Mouse (Mus musculus): Measurements from ENCODE around the gene Srsf4. TPM values are rescaled to one million over a fixed set of nuclear protein-coding genes. Genes with fewer than 3 reads are reported as not detected.

The Srsf4 gene
- polyA plus RNA-seq, 1 experiment from 2014 or later: 97.5 TPM

GRCm38 (mm10) chr4:131906423-131906822 lies 33.0 kb downstream of the Srsf4 start:
- no peak for ATAC-seq
- Histone ChIP-seq H3K27ac (no peak overlapping the region), H3K27me3 (replicated peaks) (peaks cover 14% of the 10 kb centered on the region), H3K4me2 (no peak overlapping the region), H3K4me1 (peaks cover 16% of the 10 kb centered on the region; the same call in 1 of the 2 replicates), H3K9me3 (replicated peaks) (peaks cover 4% of the 10 kb centered on the region; the same call in 1 of the 2 replicates), H3K36me3 (peaks cover 44% of the 10 kb centered on the region), H3K9ac (no peak overlapping the region), H3K4me3 (no peak overlapping the region)
- 77% methylated on average over 6 of the region's 6 CpGs for WGBS (ENCODE audit: insufficient replicate concordance)

GRCm38 (mm10) chr4:131907912-131908311 lies 34.5 kb downstream of the Srsf4 start:
- Histone ChIP-seq H3K27me3 (replicated peaks) (peaks cover 29% of the 10 kb centered on the region), H3K4me1 (peaks cover 16% of the 10 kb centered on the region; the same call in 1 of the 2 replicates), H3K9ac (no peak overlapping the region), H3K4me2 (no peak overlapping the region), H3K9me3 (replicated peaks) (peaks cover 4% of the 10 kb centered on the region; the same call in 1 of the 2 replicates), H3K4me3 (no peak overlapping the region), H3K27ac (no peak overlapping the region), H3K36me3 (peaks cover 30% of the 10 kb centered on the region)
- 82% methylated on average over 3 of the region's 3 CpGs for WGBS (ENCODE audit: insufficient replicate concordance)
- ATAC-seq: no peak

DNA sequence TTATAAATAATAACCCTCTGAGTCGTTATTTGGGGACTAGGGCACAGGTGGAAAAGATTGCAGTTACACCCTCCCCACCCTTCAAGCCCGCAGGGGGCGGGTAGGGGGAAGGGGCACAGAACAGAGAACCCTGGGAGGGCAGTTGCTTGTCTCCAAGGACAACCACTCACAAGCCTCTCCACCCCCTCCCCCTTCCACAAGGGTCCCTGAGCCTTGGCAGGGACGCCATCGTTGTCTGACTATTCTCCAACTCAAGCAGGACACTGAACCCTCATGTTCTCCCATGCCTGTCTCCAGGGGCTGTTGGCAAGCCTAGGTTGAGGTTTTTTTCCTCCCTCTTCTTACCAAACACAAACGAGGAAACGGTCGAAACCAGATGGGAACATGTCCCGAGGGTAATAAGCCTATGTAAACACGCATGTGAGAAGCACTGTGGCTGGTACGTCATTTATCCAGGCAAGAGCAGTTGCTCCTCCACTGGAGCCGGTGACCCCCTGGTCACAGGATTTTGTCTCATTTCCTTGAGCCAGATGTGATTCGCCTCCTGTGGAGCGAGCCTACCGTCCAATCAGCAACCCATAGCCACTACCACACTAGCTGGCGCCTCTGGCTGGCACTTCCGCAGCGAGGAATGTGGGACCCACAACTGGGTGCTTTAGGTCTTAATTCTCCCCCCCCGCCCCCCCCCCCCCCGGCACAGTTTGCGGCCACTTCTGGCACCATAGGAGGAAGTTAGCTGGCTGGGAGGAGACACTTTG lies 37.0 kb downstream of the Srsf4 start:
- H3K36me3 ChIP-seq: peaks cover 9% of the 10 kb centered on the region; the same call in 1 of the 2 replicates
- 12% methylated on average over 18 of the region's 21 CpGs for WGBS (ENCODE audit: insufficient replicate concordance)
- H3K9me3 ChIP-seq (replicated peaks): peaks cover 4% of the 10 kb centered on the region; the same call in 1 of the 2 replicates
- peak overlapping the region; percentile 29 for H3K4me2 ChIP-seq
- peaks cover 19% of the 10 kb centered on the region; the same call in 1 of the 2 replicates for H3K4me1 ChIP-seq
- H3K27ac ChIP-seq: no peak overlapping the region
- H3K27me3 ChIP-seq (replicated peaks): peaks cover 54% of the 10 kb centered on the region
- ATAC-seq: no peak
- no peak overlapping the region for H3K9ac ChIP-seq
- no peak overlapping the region for H3K4me3 ChIP-seq

DNA sequence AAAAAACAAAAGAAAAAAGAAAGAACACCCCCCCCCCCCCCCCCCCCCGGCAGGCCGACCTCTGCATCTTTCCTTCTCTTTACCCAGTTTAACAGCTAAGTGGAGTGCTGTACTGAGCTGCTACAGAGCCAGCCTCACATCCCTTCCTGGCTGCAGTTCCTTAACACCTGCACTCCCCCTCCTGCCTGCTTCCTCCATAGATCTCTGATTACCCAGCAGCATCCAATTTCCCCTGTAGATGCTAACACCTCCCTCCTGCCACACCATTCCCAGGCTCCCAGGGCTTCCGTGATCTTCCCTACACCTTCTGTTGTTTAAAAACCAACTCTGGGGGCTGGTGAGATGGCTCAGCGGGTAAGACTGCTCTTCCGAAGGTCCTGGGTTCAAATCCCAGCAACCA lies 38.1 kb downstream of the Srsf4 start:
- Histone ChIP-seq H3K4me3 (no peak overlapping the region), H3K4me1 (peaks cover 26% of the 10 kb centered on the region), H3K4me2 (0 out of 2 replicates have a peak overlapping the region, but pooled peaks have one; percentile 29), H3K27ac (no peak overlapping the region), H3K27me3 (replicated peaks) (peaks cover 65% of the 10 kb centered on the region), H3K36me3 (no peaks in the 10 kb centered on the region), H3K9ac (no peak overlapping the region), H3K9me3 (replicated peaks) (peaks cover 4% of the 10 kb centered on the region; the same call in 1 of the 2 replicates)
- 41% methylated on average over 3 of the region's 5 CpGs for WGBS (ENCODE audit: insufficient replicate concordance)
- no peak for ATAC-seq

DNA sequence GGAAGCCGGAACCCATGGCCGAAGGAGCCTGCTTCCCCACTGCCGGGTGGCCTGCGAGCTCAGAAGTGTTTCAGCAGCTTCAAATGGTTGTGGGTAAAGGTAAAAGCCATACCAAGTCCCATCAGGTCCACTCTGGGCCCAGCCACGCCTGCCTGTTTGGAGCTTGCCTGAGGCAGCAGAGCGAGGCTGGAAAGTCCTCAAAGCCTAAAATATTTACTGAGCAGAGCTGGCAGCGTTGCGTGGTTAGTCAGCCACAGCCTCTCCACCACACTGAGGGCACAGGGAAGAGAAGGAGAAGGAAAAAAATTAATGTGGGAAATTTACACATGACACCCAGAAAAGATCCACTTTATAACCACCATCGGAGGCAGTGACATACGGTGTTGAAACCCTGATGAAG lies 40.1 kb downstream of the Srsf4 start:
- no peak for ATAC-seq
- Histone ChIP-seq H3K4me3 (no peak overlapping the region), H3K27me3 (replicated peaks) (peaks cover 85% of the 10 kb centered on the region), H3K9me3 (replicated peaks) (no peaks in the 10 kb centered on the region), H3K4me2 (no peak overlapping the region), H3K36me3 (no peaks in the 10 kb centered on the region), H3K4me1 (peaks cover 32% of the 10 kb centered on the region), H3K27ac (no peak overlapping the region), H3K9ac (no peak overlapping the region)
- 45% methylated on average over 10 of the region's 10 CpGs for WGBS (ENCODE audit: insufficient replicate concordance)

DNA sequence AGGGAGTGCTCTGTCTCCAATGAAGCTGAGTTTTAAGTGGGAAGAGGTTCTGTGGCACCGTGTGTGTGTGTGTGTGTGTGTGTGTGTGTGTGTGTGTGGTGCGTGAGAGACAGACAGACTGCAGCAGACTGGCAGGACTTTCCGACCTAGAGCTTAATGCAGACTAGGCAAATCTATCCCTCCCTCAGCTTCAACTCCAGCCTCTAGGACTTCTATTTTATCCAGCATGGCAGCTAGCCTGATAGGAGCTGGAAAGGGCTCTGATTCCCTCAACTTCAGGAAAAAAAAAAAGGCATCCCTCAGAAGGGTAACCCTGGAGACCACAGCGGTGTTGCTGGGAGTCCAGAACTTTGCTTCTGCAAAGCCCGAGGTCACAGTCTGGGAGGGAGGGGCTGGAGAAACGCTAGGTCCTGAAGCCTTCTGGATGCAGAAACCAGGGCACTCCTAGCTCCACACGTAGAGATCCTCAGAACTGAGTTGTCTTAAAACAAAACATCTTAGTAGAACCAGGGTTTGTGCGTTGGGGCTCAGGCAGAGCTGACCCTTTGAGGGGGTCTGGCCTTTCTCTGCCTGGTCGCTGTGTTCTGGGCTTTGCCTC lies 40.7 kb downstream of the Srsf4 start:
- WGBS (ENCODE audit: insufficient replicate concordance): 12% methylated on average over 9 of the region's 9 CpGs
- H3K27ac ChIP-seq: no peak overlapping the region
- peaks cover 91% of the 10 kb centered on the region for H3K27me3 ChIP-seq (replicated peaks)
- no peak overlapping the region for H3K4me3 ChIP-seq
- no peaks in the 10 kb centered on the region for H3K36me3 ChIP-seq
- no peaks in the 10 kb centered on the region for H3K9me3 ChIP-seq (replicated peaks)
- ATAC-seq: no peak
- peaks cover 38% of the 10 kb centered on the region for H3K4me1 ChIP-seq
- H3K4me2 ChIP-seq: no peak overlapping the region
- H3K9ac ChIP-seq: no peak overlapping the region

DNA sequence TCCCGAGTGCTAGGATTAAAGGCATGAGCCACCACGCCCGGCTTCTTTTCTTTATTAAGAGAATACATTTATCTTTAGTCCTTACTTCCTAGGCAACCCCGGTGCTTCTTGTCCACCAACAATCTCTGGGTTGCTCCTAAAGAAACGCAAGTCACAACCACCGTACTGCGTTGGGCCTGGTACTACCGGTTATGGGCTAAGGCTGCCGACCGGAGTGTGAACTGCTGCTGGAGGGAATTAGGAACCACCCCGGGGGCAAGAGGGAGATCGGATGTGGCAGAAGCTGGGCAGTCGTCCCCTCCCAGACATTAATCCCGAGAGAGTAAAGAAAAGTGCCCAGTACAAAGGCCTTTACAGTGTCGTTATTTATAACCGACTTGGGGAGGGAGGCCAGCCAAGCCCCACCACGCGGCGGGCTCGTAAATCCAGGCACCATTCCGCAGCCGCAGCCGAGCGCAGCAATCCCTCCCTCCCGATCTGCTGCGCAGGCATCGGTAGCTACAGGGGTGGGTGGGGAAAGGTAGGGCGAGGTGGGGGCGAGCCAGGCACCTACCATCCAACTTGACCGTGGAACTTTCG lies 41.6 kb downstream of the Srsf4 start:
- H3K4me2 ChIP-seq: peak overlapping the region; percentile 45
- no peak for ATAC-seq
- H3K36me3 ChIP-seq: 0 out of 2 replicates have a peak, but pooled peaks cover 2% of the 10 kb centered on the region
- no peak overlapping the region for H3K9ac ChIP-seq
- H3K4me3 ChIP-seq: peak overlapping the region; percentile 8; the same call in 1 of the 2 replicates
- H3K27me3 ChIP-seq (replicated peaks): peaks cover 99% of the 10 kb centered on the region
- H3K9me3 ChIP-seq (replicated peaks): no peaks in the 10 kb centered on the region
- no peak overlapping the region for H3K27ac ChIP-seq
- WGBS (ENCODE audit: insufficient replicate concordance): 5% methylated on average over 31 of the region's 31 CpGs
- peaks cover 42% of the 10 kb centered on the region for H3K4me1 ChIP-seq

DNA sequence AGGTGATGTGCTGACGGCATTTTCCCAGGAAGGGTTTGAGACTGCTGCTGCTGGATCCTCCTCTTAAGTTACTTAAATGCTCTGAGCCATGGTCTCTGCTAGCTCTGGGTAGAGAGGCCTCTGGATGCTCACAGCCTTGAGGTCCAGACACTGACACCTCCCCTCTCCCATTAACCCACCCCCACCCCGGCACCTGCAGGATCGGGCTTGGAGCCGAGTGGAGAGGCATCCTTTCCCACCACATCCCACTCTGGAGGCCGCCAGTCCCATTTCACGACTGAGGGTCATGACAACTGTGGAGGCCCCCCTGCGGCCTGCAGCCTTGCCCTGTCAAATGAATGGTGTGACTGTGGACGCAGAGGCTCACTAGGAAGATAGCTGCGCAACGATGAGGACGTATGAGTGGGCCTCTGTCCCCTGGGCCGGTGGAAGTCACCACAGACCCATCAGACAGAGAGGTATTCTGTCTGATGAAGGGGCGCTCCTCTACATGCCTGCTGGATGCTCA lies 42.5 kb downstream of the Srsf4 start:
- no peak overlapping the region for H3K27ac ChIP-seq
- WGBS (ENCODE audit: insufficient replicate concordance): 29% methylated on average over 13 of the region's 13 CpGs
- peaks cover 42% of the 10 kb centered on the region for H3K4me1 ChIP-seq
- H3K9ac ChIP-seq: no peak overlapping the region
- H3K4me3 ChIP-seq: peak overlapping the region; percentile 0; the same call in 1 of the 2 replicates
- no peak for ATAC-seq
- peak overlapping the region; percentile 20; the same call in 1 of the 2 replicates for H3K4me2 ChIP-seq
- no peaks in the 10 kb centered on the region for H3K9me3 ChIP-seq (replicated peaks)
- peaks cover 100% of the 10 kb centered on the region for H3K27me3 ChIP-seq (replicated peaks)
- 0 out of 2 replicates have a peak, but pooled peaks cover 3% of the 10 kb centered on the region for H3K36me3 ChIP-seq

DNA sequence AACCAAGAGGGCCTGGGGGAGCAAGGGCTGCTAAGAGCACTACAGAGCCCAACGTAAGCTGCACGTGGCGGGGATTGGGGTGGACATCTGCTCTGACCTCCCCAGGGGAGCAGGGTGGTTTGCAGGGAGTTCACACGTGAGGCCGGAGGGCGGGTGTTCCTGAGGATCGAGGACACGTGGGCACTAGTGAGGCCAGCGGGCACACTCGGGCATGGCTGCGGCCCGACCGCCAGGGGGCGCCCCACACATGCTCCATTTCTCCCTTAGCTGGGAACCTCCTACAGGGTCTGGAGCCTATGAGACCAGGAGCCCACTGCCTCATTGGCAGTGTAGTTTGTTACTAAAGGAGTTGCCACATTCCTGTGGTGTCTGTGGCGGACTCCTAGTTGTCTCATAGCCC lies 43.0 kb downstream of the Srsf4 start:
- ATAC-seq: peak; percentile 52
- peak overlapping the region; percentile 0; the same call in 1 of the 2 replicates for H3K4me3 ChIP-seq

DNA sequence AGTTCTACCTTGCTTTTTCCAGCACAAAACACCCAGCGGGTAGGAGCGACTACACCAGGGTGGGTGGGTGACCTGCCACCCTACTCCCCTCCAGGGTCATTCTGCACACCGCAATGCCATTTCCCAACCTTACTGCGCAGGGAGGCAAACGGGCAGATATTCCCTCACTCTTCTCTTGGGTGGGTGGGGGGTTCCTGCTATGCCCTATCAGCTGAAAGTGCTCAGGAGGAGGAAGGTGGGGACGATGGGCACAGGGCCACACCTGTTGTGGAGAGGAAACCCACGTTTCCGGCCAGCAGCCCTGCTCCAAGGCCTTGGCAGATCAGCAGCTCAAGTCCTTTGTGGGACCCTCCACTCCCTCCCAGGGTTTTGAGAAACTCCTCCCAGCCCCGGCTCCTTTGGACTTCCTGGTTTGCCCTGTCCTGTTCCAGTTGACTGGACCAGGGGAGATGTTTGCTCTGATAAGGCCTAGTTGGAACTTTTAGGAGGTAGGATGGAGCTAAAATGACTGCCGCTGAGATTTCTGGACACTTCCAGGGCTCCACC lies 43.7 kb downstream of the Srsf4 start:
- Histone ChIP-seq H3K4me2 (no peak overlapping the region), H3K9ac (no peak overlapping the region), H3K27me3 (replicated peaks) (peaks cover 100% of the 10 kb centered on the region), H3K27ac (no peak overlapping the region), H3K4me3 (no peak overlapping the region), H3K36me3 (0 out of 2 replicates have a peak, but pooled peaks cover 3% of the 10 kb centered on the region), H3K9me3 (replicated peaks) (no peaks in the 10 kb centered on the region), H3K4me1 (peaks cover 50% of the 10 kb centered on the region)
- WGBS (ENCODE audit: insufficient replicate concordance): 55% methylated on average over 10 of the region's 10 CpGs
- ATAC-seq: no peak

More for the DNA sequence above, 43.0 kb downstream of the Srsf4 start:
- H3K4me2 ChIP-seq: peak overlapping the region; percentile 20; the same call in 1 of the 2 replicates
- H3K9me3 ChIP-seq (replicated peaks): no peaks in the 10 kb centered on the region
- peaks cover 100% of the 10 kb centered on the region for H3K27me3 ChIP-seq (replicated peaks)
- H3K9ac ChIP-seq: no peak overlapping the region
- H3K27ac ChIP-seq: no peak overlapping the region
- H3K4me1 ChIP-seq: peaks cover 43% of the 10 kb centered on the region
- H3K36me3 ChIP-seq: 0 out of 2 replicates have a peak, but pooled peaks cover 3% of the 10 kb centered on the region
- WGBS (ENCODE audit: insufficient replicate concordance): 7% methylated on average over 15 of the region's 15 CpGs

DNA sequence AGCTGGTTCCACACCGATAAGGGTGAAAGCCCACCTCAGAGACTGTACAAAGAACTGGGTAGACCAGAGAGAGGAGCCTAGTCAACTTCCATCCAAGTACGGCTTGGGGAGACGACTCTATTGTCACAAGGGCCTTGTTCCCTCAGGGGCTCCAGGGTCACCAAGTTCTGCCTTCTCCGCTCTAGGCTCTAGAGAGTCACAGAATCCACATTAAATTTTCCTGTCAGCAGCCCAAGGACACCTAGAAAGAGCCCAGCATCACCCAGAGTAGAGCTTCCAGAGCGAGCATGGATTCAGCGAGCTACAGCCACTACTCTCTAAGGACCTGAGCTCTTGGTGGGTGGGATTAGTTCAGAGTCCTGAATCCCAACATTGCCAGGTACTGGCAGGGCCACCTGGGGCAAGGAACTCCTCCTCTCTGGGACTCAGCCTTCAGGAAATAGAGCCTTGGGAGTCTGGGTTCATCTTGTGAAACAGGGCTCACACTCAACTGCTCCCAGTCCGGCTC lies 44.7 kb downstream of the Srsf4 start:
- Histone ChIP-seq H3K36me3 (peaks cover 12% of the 10 kb centered on the region), H3K9ac (no peak overlapping the region), H3K27me3 (replicated peaks) (peaks cover 100% of the 10 kb centered on the region), H3K4me1 (peaks cover 60% of the 10 kb centered on the region), H3K4me2 (peak overlapping the region; percentile 8; the same call in 1 of the 2 replicates), H3K4me3 (no peak overlapping the region), H3K9me3 (replicated peaks) (no peaks in the 10 kb centered on the region), H3K27ac (no peak overlapping the region)
- no peak for ATAC-seq
- 71% methylated on average over 7 of the region's 7 CpGs for WGBS (ENCODE audit: insufficient replicate concordance)

Measured in liver, embryonic 12.5 days (tissue).